Mouse (Mus musculus) MEL (cell line): ENCODE measurements around the gene Kazn.

Source experiments
- CHD2 ChIP-seq: IDR thresholded peaks from 2 replicates; pipeline ENCODE4 v1.6.1; 2011; ENCODE audit warnings: low read length, improper control_type of control experiment
- CTCF ChIP-seq, 3 experiments: IDR thresholded peaks in 2 of 3; conservative IDR thresholded peaks in 1 of 3; 2 replicates each; pipeline ENCODE4 v1.5.1; 2011 to 2012; ENCODE audit warnings: low read length in 3 of 3, low read depth in 2 of 3, mild to moderate bottlenecking in 2 of 3, improper control_type of control experiment in 1 of 3, inconsistent platforms in 1 of 3, mixed read lengths in 1 of 3, moderate library complexity in 1 of 3; ENCODE audit not compliant: control insufficient read depth in 1 of 3, insufficient read depth in 1 of 3, poor library complexity in 1 of 3, severe bottlenecking in 1 of 3
- EP300 ChIP-seq, 2 experiments: IDR thresholded peaks; 2 replicates each; pipeline ENCODE4 v1.6.1; 2011; ENCODE audit warnings: improper control_type of control experiment in 2 of 2, low read length in 2 of 2, low read depth in 1 of 2, mild to moderate bottlenecking in 1 of 2
- ETS1 ChIP-seq: IDR thresholded peaks from 2 replicates; pipeline ENCODE4 v1.6.1; 2012; ENCODE audit warnings: low read depth, mild to moderate bottlenecking, inconsistent platforms, low read length, improper control_type of control experiment, moderate library complexity
- JUND ChIP-seq: IDR thresholded peaks from 2 replicates; pipeline ENCODE4 v1.6.1; 2011; ENCODE audit warnings: low read depth, mild to moderate bottlenecking, improper control_type of control experiment, low read length
- MAFK ChIP-seq: IDR thresholded peaks from 2 replicates; pipeline ENCODE4 v1.6.1; 2011; ENCODE audit warnings: low read depth, mild to moderate bottlenecking, low read length, improper control_type of control experiment, borderline replicate concordance
- MAX ChIP-seq: IDR thresholded peaks from 2 replicates; pipeline ENCODE4 v1.6.1; 2011; ENCODE audit warnings: low read length, improper control_type of control experiment
- MEF2A ChIP-seq: IDR thresholded peaks from 2 replicates; pipeline ENCODE4 v1.6.1; 2014; ENCODE audit warnings: low read depth, mild to moderate bottlenecking, inconsistent platforms, low read length, improper control_type of control experiment; ENCODE audit not compliant: poor library complexity, insufficient replicate concordance, severe bottlenecking; ENCODE audit errors: extremely low read depth
- NRF1 ChIP-seq: IDR thresholded peaks from 2 replicates; pipeline ENCODE4 v1.6.1; 2014; ENCODE audit warnings: low read depth, mild to moderate bottlenecking, inconsistent platforms, low read length, improper control_type of control experiment, moderate library complexity; ENCODE audit not compliant: poor library complexity, insufficient read depth, severe bottlenecking
- POLR2A ChIP-seq, 2 experiments: IDR thresholded peaks; 2 replicates each; pipeline ENCODE4 v1.6.1; 2011 to 2012; ENCODE audit warnings: low read length in 2 of 2, mild to moderate bottlenecking in 2 of 2, control low read depth in 1 of 2, improper control_type of control experiment in 1 of 2, low read depth in 1 of 2, moderate library complexity in 1 of 2; ENCODE audit not compliant: control insufficient read depth in 1 of 2, insufficient read depth in 1 of 2, poor library complexity in 1 of 2
- TAL1 ChIP-seq: IDR thresholded peaks from 2 replicates; pipeline ENCODE4 v1.6.1; 2012; ENCODE audit warnings: mild to moderate bottlenecking, inconsistent platforms, low read length, moderate library complexity, mixed read lengths
- USF2 ChIP-seq, 2 experiments: IDR thresholded peaks; 2 replicates each; pipeline ENCODE4 v1.6.1; 2011 to 2012; ENCODE audit warnings: improper control_type of control experiment in 2 of 2, low read length in 2 of 2, borderline replicate concordance in 1 of 2, inconsistent platforms in 1 of 2, low read depth in 1 of 2, mild to moderate bottlenecking in 1 of 2; ENCODE audit not compliant: insufficient read depth in 1 of 2
- ZNF384 ChIP-seq: IDR thresholded peaks from 2 replicates; pipeline ENCODE4 v1.6.1; 2012; ENCODE audit warnings: low read depth, mild to moderate bottlenecking, inconsistent platforms, low read length, improper control_type of control experiment

DNA sequence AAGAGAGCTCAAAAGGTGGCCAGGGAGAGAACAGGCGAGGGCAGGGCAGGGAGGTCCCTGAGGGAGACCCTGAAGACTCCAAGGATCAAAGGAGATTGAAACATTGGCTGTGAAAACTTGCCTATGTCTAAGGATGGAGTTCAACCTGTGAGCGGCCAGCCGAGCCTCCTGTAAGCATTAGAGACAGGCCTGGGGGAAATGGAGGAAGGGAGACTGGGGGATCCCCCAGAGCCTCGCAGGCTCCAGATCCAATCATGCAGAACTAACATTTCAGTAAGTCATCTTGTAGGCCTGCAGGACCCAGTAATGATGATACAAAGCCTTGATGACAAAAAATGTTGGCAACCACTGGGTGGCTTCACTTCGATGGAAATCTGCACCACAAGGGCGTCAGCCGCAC lies 70.8 kb downstream of the Kazn start:
- TF ChIP-seq CTCF (IDR thresholded peaks at IDR 0.05 in 2 of 3, conservative IDR thresholded peaks at IDR 0.05 in 1 of 3; ENCODE audit: control insufficient read depth in 1 of 3, insufficient read depth in 1 of 3, low read depth in 2 of 3, low read length in 3 of 3, poor library complexity in 1 of 3, severe bottlenecking in 1 of 3): no peak
- no peak for TF ChIP-seq EP300 (IDR thresholded peaks at IDR 0.05; ENCODE audit: low read depth in 1 of 2, low read length in 2 of 2)
- TF ChIP-seq POLR2A (IDR thresholded peaks at IDR 0.05; ENCODE audit: control insufficient read depth in 1 of 2, insufficient read depth in 1 of 2, low read depth in 1 of 2, low read length in 2 of 2, poor library complexity in 1 of 2): no peak
- TF ChIP-seq CHD2: no peak
- TF ChIP-seq ZNF384: no peak
- TF ChIP-seq JUND: no peak
- no peak for TF ChIP-seq USF2 (IDR thresholded peaks at IDR 0.05; ENCODE audit: borderline replicate concordance in 1 of 2, insufficient read depth in 1 of 2, low read depth in 1 of 2, low read length in 2 of 2)
- TF ChIP-seq MAX: no peak
- TF ChIP-seq MAFK: no peak
- no peak for TF ChIP-seq TAL1
- TF ChIP-seq MEF2A: no peak
- no peak for TF ChIP-seq ETS1
- TF ChIP-seq NRF1: no peak
